Mouse (Mus musculus) lung, postnatal 0 days (tissue): ENCODE results near the gene Gapvd1. TPM values are rescaled to one million over a fixed set of nuclear protein-coding genes. Genes with fewer than 3 reads are reported as not detected.
A peak's percentile ranks its signal among the peaks of the same experiment; 100 is the strongest.

Source experiments
- ATAC-seq: fragments of 200-750 bp; cut with Nextera tagmentation; 2 replicates; pipeline ENCODE4 v1.8.0; 2017; ENCODE audit warnings: moderate library complexity
- DNase-seq: peaks from one replicate; pipeline ENCODE4 v3.0.0-alpha.2; 2016; ENCODE audit warnings: low spot score
- H3K27ac ChIP-seq: fragments of 300-500 bp; sonication (generic); 2 replicates; pipeline ENCODE4 v1.5.1; 2014; ENCODE audit warnings: antibody characterized with exemption, mild to moderate bottlenecking, low read length, mixed read lengths
- H3K27me3 ChIP-seq: fragments of 300-500 bp; sonication (generic); replicated peaks from 2 replicates; pipeline ENCODE4 v1.6.1; 2014; ENCODE audit warnings: low read length, mixed read lengths; ENCODE audit not compliant: insufficient read depth
- H3K36me3 ChIP-seq: fragments of 300-500 bp; sonication (generic); 2 replicates; pipeline ENCODE4 v1.6.1; 2014; ENCODE audit warnings: low read length, mixed read lengths; ENCODE audit not compliant: insufficient read depth
- H3K4me1 ChIP-seq: fragments of 300-500 bp; sonication (generic); 2 replicates; pipeline ENCODE4 v1.6.1; 2014; ENCODE audit warnings: antibody characterized with exemption, low read depth, low read length, mixed read lengths; ENCODE audit not compliant: insufficient read depth
- H3K4me2 ChIP-seq: fragments of 300-500 bp; sonication (generic); replicated peaks from 2 replicates; pipeline ENCODE4 v1.6.1; 2014; ENCODE audit warnings: low read depth, mild to moderate bottlenecking, low read length, moderate library complexity, mixed read lengths
- H3K4me3 ChIP-seq: fragments of 300-500 bp; sonication (generic); 2 replicates; pipeline ENCODE4 v1.5.1; 2014; ENCODE audit warnings: low read depth, low read length
- H3K9ac ChIP-seq: fragments of 300-500 bp; sonication (generic); replicated peaks from 2 replicates; pipeline ENCODE4 v1.6.1; 2014; ENCODE audit warnings: low read depth, mild to moderate bottlenecking
- H3K9me3 ChIP-seq: fragments of 300-500 bp; sonication (generic); 2 replicates; pipeline ENCODE4 v1.6.1; 2016; ENCODE audit warnings: low read length, mixed read lengths
- CTCF ChIP-seq: IDR thresholded peaks from 2 replicates; pipeline ENCODE4 v1.5.1; 2016; ENCODE audit warnings: antibody characterized with exemption, mild to moderate bottlenecking
- EP300 ChIP-seq: IDR thresholded peaks from 2 replicates; pipeline ENCODE4 v1.6.1; 2016; ENCODE audit warnings: antibody characterized with exemption, mild to moderate bottlenecking, control low read depth
- WGBS: fragments of 180-500 bp; shearing (Covaris S2); extraction: QIAGEN DNeasy Blood & Tissue Kit; methylation state at CpG from one replicate; pipeline ENCODE4 v1.1.7; 2014; 5-methylcytosine and 5-hydroxymethylcytosine counted together
- polyA plus RNA-seq: library from polyadenylated mRNA; unstranded; fragments of >200 nt; fragmentation: Nextera tagmentation; extraction: Ambion mirVana; gene quantifications from 2 replicates; pipeline ENCODE4 v1.2.1, GENCODE M21; 2015

Gene Gapvd1
- polyA plus RNA-seq, 1 experiment from 2014 or later: 50.1 TPM

- WGBS: 47% methylated on average over 6 of the region's 6 CpGs
- no peak overlapping the region for H3K9ac ChIP-seq
These were observed 84.6 kb downstream of the Gapvd1 start for GRCm38 (mm10) chr2:34670470-34670869.

GRCm38 (mm10) chr2:34669203-34669746, 85.8 kb downstream of the Gapvd1 start:
- no peak overlapping the region for H3K9ac ChIP-seq
- H3K4me3 ChIP-seq: no peak overlapping the region
- no peaks in the 10 kb centered on the region for H3K9me3 ChIP-seq
- peak; percentile 58 for DNase-seq
- peaks cover 3% of the 10 kb centered on the region; the same call in 1 of the 2 replicates for H3K4me1 ChIP-seq
- ATAC-seq: peak; percentile 45
- 31% methylated on average over 8 of the region's 8 CpGs for WGBS
- H3K36me3 ChIP-seq: no peaks in the 10 kb centered on the region
- no peak overlapping the region for H3K27ac ChIP-seq
- no peak overlapping the region for H3K4me2 ChIP-seq
- no peaks in the 10 kb centered on the region; the same call in 1 of the 2 replicates for H3K27me3 ChIP-seq
- TF ChIP-seq EP300 (no peak), CTCF (no peak)

More at GRCm38 (mm10) chr2:34670470-34670869, 84.6 kb downstream of the Gapvd1 start:
- H3K9me3 ChIP-seq: no peaks in the 10 kb centered on the region
- no peak overlapping the region for H3K4me2 ChIP-seq
- peak; percentile 64 for ATAC-seq
- no peaks in the 10 kb centered on the region for H3K36me3 ChIP-seq
- H3K4me1 ChIP-seq: peaks cover 3% of the 10 kb centered on the region; the same call in 1 of the 2 replicates
- H3K27ac ChIP-seq: no peak overlapping the region
- TF ChIP-seq CTCF: no peak
- peak; percentile 58 for TF ChIP-seq EP300
- peak; percentile 71 for DNase-seq
- H3K4me3 ChIP-seq: no peak overlapping the region
- H3K27me3 ChIP-seq: no peaks in the 10 kb centered on the region; the same call in 1 of the 2 replicates

GRCm38 (mm10) chr2:34668440-34669191, 86.4 kb downstream of the Gapvd1 start:
- no peaks in the 10 kb centered on the region for H3K36me3 ChIP-seq
- H3K4me1 ChIP-seq: peaks cover 3% of the 10 kb centered on the region; the same call in 1 of the 2 replicates
- no peak for DNase-seq
- H3K9ac ChIP-seq: no peak overlapping the region
- H3K27me3 ChIP-seq: no peaks in the 10 kb centered on the region; the same call in 1 of the 2 replicates
- WGBS: 30% methylated on average over 17 of the region's 17 CpGs
- ATAC-seq: no peak
- no peaks in the 10 kb centered on the region for H3K9me3 ChIP-seq
- no peak overlapping the region for H3K4me3 ChIP-seq
- H3K4me2 ChIP-seq: no peak overlapping the region
- TF ChIP-seq CTCF (no peak), EP300 (no peak)
- no peak overlapping the region for H3K27ac ChIP-seq

GRCm38 (mm10) chr2:34667820-34668219, 87.2 kb downstream of the Gapvd1 start:
- no peak overlapping the region for H3K4me3 ChIP-seq
- H3K9ac ChIP-seq: no peak overlapping the region
- 47% methylated on average over 10 of the region's 10 CpGs for WGBS
- no peaks in the 10 kb centered on the region; the same call in 1 of the 2 replicates for H3K27me3 ChIP-seq
- no peak for ATAC-seq
- TF ChIP-seq CTCF (no peak), EP300 (no peak)
- no peak for DNase-seq
- H3K36me3 ChIP-seq: no peaks in the 10 kb centered on the region
- no peak overlapping the region for H3K27ac ChIP-seq
- H3K4me1 ChIP-seq: peaks cover 3% of the 10 kb centered on the region; the same call in 1 of the 2 replicates
- no peak overlapping the region for H3K4me2 ChIP-seq
- no peaks in the 10 kb centered on the region for H3K9me3 ChIP-seq

GRCm38 (mm10) chr2:34647410-34647809, 107.6 kb downstream of the Gapvd1 start:
- TF ChIP-seq CTCF: no peak
- TF ChIP-seq EP300: no peak
- Histone ChIP-seq H3K27me3 (no peaks in the 10 kb centered on the region), H3K4me1 (0 out of 2 replicates have a peak, but pooled peaks cover 3% of the 10 kb centered on the region), H3K9me3 (no peaks in the 10 kb centered on the region), H3K4me2 (no peak overlapping the region), H3K36me3 (no peaks in the 10 kb centered on the region), H3K4me3 (no peak overlapping the region), H3K9ac (no peak overlapping the region), H3K27ac (no peak overlapping the region)
- ATAC-seq (no peak), DNase-seq (no peak)
- WGBS: 65% methylated on average over 11 of the region's 11 CpGs

GRCm38 (mm10) chr2:34646541-34646865, 108.5 kb downstream of the Gapvd1 start:
- no peaks in the 10 kb centered on the region for H3K27me3 ChIP-seq
- H3K9me3 ChIP-seq: no peaks in the 10 kb centered on the region
- ATAC-seq (no peak), DNase-seq (peak; percentile 88)
- H3K9ac ChIP-seq: no peak overlapping the region
- H3K4me2 ChIP-seq: peak overlapping the region; percentile 77
- no peaks in the 10 kb centered on the region for H3K36me3 ChIP-seq
- 0 out of 2 replicates have a peak, but pooled peaks cover 3% of the 10 kb centered on the region for H3K4me1 ChIP-seq
- 10% methylated on average over 5 of the region's 5 CpGs for WGBS
- TF ChIP-seq CTCF: no peak
- no peak for TF ChIP-seq EP300
- peak overlapping the region; percentile 46 for H3K4me3 ChIP-seq
- H3K27ac ChIP-seq: no peak overlapping the region
